Comparison of ENCODE assay signal across 10 mouse cellular contexts in the genomic region with DNA sequence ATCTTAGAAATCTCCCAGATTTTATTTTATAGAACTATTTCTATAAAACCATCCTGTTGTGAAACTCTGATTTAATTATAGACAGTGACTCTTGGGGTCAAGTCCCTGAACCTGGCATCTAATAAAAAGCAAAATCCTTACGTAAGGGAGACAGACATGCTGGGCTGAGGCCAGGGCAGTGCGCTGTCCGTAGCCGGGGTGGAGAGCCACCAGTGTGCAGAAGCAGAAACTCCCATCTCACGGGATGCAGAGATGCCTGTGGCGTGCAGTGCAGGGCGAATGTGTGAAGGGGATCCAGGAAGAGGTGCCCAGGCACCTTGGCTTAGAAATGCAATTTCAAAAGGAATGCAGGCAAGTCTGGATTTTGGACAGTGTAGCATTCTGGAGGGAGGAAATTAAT.
DNase-seq lines count a peak whose midpoint lies in the region; ATAC-seq lines count a peak whose summit lies in the region.
"Had no signal": no experiment of that assay in that cellular context is flagged by ENCODE, and none has a peak within 500 bp of the region (broad histone marks: within the 10 kb centered on the region; RNA-seq: fewer than 3 reads in every experiment).

No protein-coding gene starts in this region.

- WGBS in forebrain, embryonic 10.5 days: 87% methylated on average over 7 of the region's 7 CpGs
- 70% methylated on average over 7 of the region's 7 CpGs for WGBS in forebrain, embryonic 15.5 days
- WGBS in midbrain, embryonic 12.5 days: 70% methylated on average over 7 of the region's 7 CpGs

- DNase-seq in forebrain, embryonic 10.5 days (ENCODE audit: extremely low spot score, low spot score): no peak
- DNase-seq in cerebellum, postnatal 36 days: peak; percentile 51 to 57
- no peak for DNase-seq in left cerebral cortex, adult 18-20 months (ENCODE audit: low spot score in 2 of 2)
- DNase-seq in testis, postnatal 14 days (ENCODE audit: low spot score): no peak
- DNase-seq: layer of hippocampus, adult 9-11 months had no signal

- H3K4me3 ChIP-seq in forebrain, embryonic 10.5 days: no peak overlapping the region
- no peak overlapping the region for H3K4me3 ChIP-seq in forebrain, embryonic 15.5 days
- peak overlapping the region; percentile 33 for H3K4me3 ChIP-seq in megakaryocyte, embryonic 14.5 days (replicated peaks)
- H3K4me3 ChIP-seq in midbrain, embryonic 12.5 days: no peak overlapping the region
- H3K4me3 ChIP-seq: embryonic facial prominence, embryonic 13.5 days had no signal

- peak overlapping the region; percentile 60; the same call in 1 of the 2 replicates for H3K27ac ChIP-seq in forebrain, embryonic 10.5 days
- H3K27ac ChIP-seq in forebrain, embryonic 15.5 days (replicated peaks): no peak overlapping the region
- H3K27ac ChIP-seq in midbrain, embryonic 12.5 days (replicated peaks): no peak overlapping the region; the same call in 1 of the 2 replicates
- H3K27ac ChIP-seq: embryonic facial prominence, embryonic 13.5 days had no signal

- no peak overlapping the region for H3K4me2 ChIP-seq in forebrain, embryonic 15.5 days (replicated peaks)
- no peak overlapping the region for H3K4me2 ChIP-seq in midbrain, embryonic 12.5 days (replicated peaks)
- H3K4me2 ChIP-seq: embryonic facial prominence, embryonic 13.5 days had no signal

- H3K4me1 ChIP-seq in forebrain, embryonic 10.5 days: peaks cover 40% of the 10 kb centered on the region
- peaks cover 3% of the 10 kb centered on the region; the same call in 1 of the 2 replicates for H3K4me1 ChIP-seq in forebrain, embryonic 15.5 days
- H3K4me1 ChIP-seq in megakaryocyte, embryonic 14.5 days: peaks cover 15% of the 10 kb centered on the region
- H3K4me1 ChIP-seq in midbrain, embryonic 12.5 days: peaks cover 18% of the 10 kb centered on the region
- H3K4me1 ChIP-seq: embryonic facial prominence, embryonic 13.5 days had no signal

- no peak for ATAC-seq in forebrain, embryonic 15.5 days (replicated peaks)
- ATAC-seq in megakaryocyte, adult 5-6 weeks (ENCODE audit: poor library complexity, severe bottlenecking): no peak
- ATAC-seq in midbrain, embryonic 12.5 days (ENCODE audit: low FRiP score, low read depth): 0 out of 2 replicates have a peak, but pooled peaks have one; percentile 16

- peaks cover 16% of the 10 kb centered on the region for H3K36me3 ChIP-seq in forebrain, embryonic 10.5 days (replicated peaks)
- peaks cover 6% of the 10 kb centered on the region; the same call in 1 of the 2 replicates for H3K36me3 ChIP-seq in forebrain, embryonic 15.5 days
- peaks cover 62% of the 10 kb centered on the region for H3K36me3 ChIP-seq in megakaryocyte, embryonic 14.5 days (replicated peaks; ENCODE audit: low read length)
- no peaks in the 10 kb centered on the region; the same call in 1 of the 2 replicates for H3K36me3 ChIP-seq in midbrain, embryonic 12.5 days

- no peak overlapping the region for H3K9ac ChIP-seq in forebrain, embryonic 15.5 days (replicated peaks)
- no peak overlapping the region for H3K9ac ChIP-seq in midbrain, embryonic 12.5 days (replicated peaks)
- H3K9ac ChIP-seq: embryonic facial prominence, embryonic 13.5 days had no signal

- H3K27me3 ChIP-seq in forebrain, embryonic 10.5 days (ENCODE audit: poor library complexity, severe bottlenecking): no peaks in the 10 kb centered on the region
- H3K27me3 ChIP-seq in forebrain, embryonic 15.5 days: no peaks in the 10 kb centered on the region
- H3K27me3 ChIP-seq in megakaryocyte, embryonic 14.5 days (replicated peaks): no peaks in the 10 kb centered on the region
- no peaks in the 10 kb centered on the region for H3K27me3 ChIP-seq in midbrain, embryonic 12.5 days
- H3K27me3 ChIP-seq: embryonic facial prominence, embryonic 13.5 days had no signal

- H3K9me3 ChIP-seq in forebrain, embryonic 10.5 days: no peaks in the 10 kb centered on the region
- no peaks in the 10 kb centered on the region for H3K9me3 ChIP-seq in forebrain, embryonic 15.5 days
- H3K9me3 ChIP-seq in megakaryocyte, embryonic 14.5 days: no peaks in the 10 kb centered on the region
- no peaks in the 10 kb centered on the region for H3K9me3 ChIP-seq in midbrain, embryonic 12.5 days
- H3K9me3 ChIP-seq: embryonic facial prominence, embryonic 13.5 days had no signal

Comparison
In these comparisons a context has a peak if more than half of its experiments do, and no peak if none do; other contexts are left out.
1. DNase-seq: peak in cerebellum, postnatal 36 days (2 of 2); none in forebrain, embryonic 10.5 days (single experiment), left cerebral cortex, adult 18-20 months (0 of 2) and testis, postnatal 14 days (single experiment).